Mouse (Mus musculus): ENCODE results near the gene Sgf29. TPM values are rescaled to one million over a fixed set of nuclear protein-coding genes. Genes with fewer than 3 reads are reported as not detected.
"Not testable (repeated sequence)": the region's sequence is repeated elsewhere in the genome, so short reads cannot be mapped to it uniquely, and the experiment has no call there.

The Sgf29 gene
- total and polyA plus RNA-seq, 2 experiments from 2014 or later = 20.7 to 25.3 TPM

GRCm38 (mm10) chr7:126676207-126676606 is 27.1 kb downstream of the Sgf29 start, which contains the start of gene Sult1a1:
Gene Sult1a1 (minus strand): TSS chr7:126676432.
- peaks cover 12% of the 10 kb centered on the region; the same call in 1 of the 2 replicates for H3K36me3 ChIP-seq (replicated peaks; ENCODE audit: control insufficient read depth, insufficient read depth, low read length)
- H3K9me3 ChIP-seq (replicated peaks; ENCODE audit: control insufficient read depth, low read length) = no peaks in the 10 kb centered on the region
- H3K27ac ChIP-seq (ENCODE audit: low read depth) = peak within 1 kb of the TSS; percentile 86
- H3K27me3 ChIP-seq (ENCODE audit: control insufficient read depth, insufficient read depth, low read length) = no peaks in the 10 kb centered on the region
- TF ChIP-seq CTCF (IDR thresholded peaks at IDR 0.05; ENCODE audit: low read depth) (no peak), EP300 (IDR thresholded peaks at IDR 0.05; ENCODE audit: low read depth) (peak; percentile 75; the same call in 1 of the 2 replicates)
- H3K9ac ChIP-seq (replicated peaks; ENCODE audit: low read depth, low read length) = peak within 1 kb of the TSS; percentile 19; the same call in 1 of the 2 replicates
- DNase-seq (ENCODE audit: low spot score) (peak; percentile 77), ATAC-seq (ENCODE audit: insufficient read depth, low read depth) (peak; percentile 88)
- H3K4me3 ChIP-seq (ENCODE audit: low read depth, low read length) = peak within 1 kb of the TSS; percentile 17
- 0% methylated on average over 1 of the region's 1 CpGs for WGBS
- H3K4me1 ChIP-seq (ENCODE audit: control insufficient read depth, insufficient read depth) = peaks cover 6% of the 10 kb centered on the region
- peak within 1 kb of the TSS; percentile 47 for H3K4me2 ChIP-seq (ENCODE audit: low read depth, low read length)

DNA sequence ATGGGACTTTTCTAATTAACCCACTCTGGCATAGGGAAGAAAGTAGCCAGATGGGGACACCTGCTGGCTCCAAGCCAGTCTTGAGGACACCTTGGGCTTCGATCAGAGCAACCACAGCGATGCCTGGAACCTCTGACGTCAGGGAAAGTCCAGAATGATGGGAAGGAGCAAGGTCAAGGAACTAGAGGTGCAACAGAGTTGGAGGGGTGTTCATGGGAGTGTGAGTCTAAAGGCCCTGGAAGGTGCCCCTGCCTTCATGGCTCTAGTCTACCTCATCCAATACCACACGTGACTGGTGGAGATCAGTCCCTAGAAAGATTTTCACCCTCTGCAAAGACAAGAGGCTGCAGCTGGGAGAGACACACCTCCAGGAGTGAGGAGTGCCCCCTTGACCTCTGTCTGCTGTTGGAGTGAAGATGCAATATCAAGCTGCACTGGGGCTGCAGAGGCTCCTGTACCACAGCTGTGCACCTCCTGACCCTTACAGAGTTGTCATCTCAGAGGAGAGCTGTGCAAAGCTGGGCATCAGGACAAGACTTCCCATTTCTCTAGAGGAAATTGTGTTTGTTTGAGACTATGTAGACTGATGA is 27.6 kb downstream of the Sgf29 start:
- Histone ChIP-seq H3K27ac (ENCODE audit: low read depth) (peak overlapping the region; percentile 86), H3K4me1 (ENCODE audit: control insufficient read depth, insufficient read depth) (peaks cover 6% of the 10 kb centered on the region), H3K4me2 (ENCODE audit: low read depth, low read length) (no peak overlapping the region), H3K36me3 (replicated peaks; ENCODE audit: control insufficient read depth, insufficient read depth, low read length) (peaks cover 12% of the 10 kb centered on the region; the same call in 1 of the 2 replicates), H3K9me3 (replicated peaks; ENCODE audit: control insufficient read depth, low read length) (no peaks in the 10 kb centered on the region), H3K9ac (replicated peaks; ENCODE audit: low read depth, low read length) (no peak overlapping the region), H3K27me3 (ENCODE audit: control insufficient read depth, insufficient read depth, low read length) (no peaks in the 10 kb centered on the region), H3K4me3 (ENCODE audit: low read depth, low read length) (no peak overlapping the region)
- DNase-seq (ENCODE audit: low spot score) (no peak), ATAC-seq (ENCODE audit: insufficient read depth, low read depth) (no peak; the same call in 1 of the 2 replicates)
- WGBS = 42% methylated on average over 4 of the region's 4 CpGs
- no peak for TF ChIP-seq CTCF (IDR thresholded peaks at IDR 0.05; ENCODE audit: low read depth)
- TF ChIP-seq EP300 (IDR thresholded peaks at IDR 0.05; ENCODE audit: low read depth) = no peak

GRCm38 (mm10) chr7:126678545-126679341 is 29.6 kb downstream of the Sgf29 start:
- H3K4me2 ChIP-seq (ENCODE audit: low read depth, low read length) = no peak overlapping the region
- TF ChIP-seq EP300 (IDR thresholded peaks at IDR 0.05; ENCODE audit: low read depth) (no peak), CTCF (IDR thresholded peaks at IDR 0.05; ENCODE audit: low read depth) (no peak)
- ATAC-seq (ENCODE audit: insufficient read depth, low read depth) (no peak), DNase-seq (ENCODE audit: low spot score) (no peak)
- H3K4me3 ChIP-seq (ENCODE audit: low read depth, low read length) = no peak overlapping the region
- no peak overlapping the region for H3K27ac ChIP-seq (ENCODE audit: low read depth)
- H3K9me3 ChIP-seq (replicated peaks; ENCODE audit: control insufficient read depth, low read length) = no peaks in the 10 kb centered on the region
- H3K9ac ChIP-seq (replicated peaks; ENCODE audit: low read depth, low read length) = no peak overlapping the region
- no peaks in the 10 kb centered on the region for H3K36me3 ChIP-seq (replicated peaks; ENCODE audit: control insufficient read depth, insufficient read depth, low read length)
- WGBS = 78% methylated on average over 8 of the region's 8 CpGs
- no peaks in the 10 kb centered on the region for H3K27me3 ChIP-seq (ENCODE audit: control insufficient read depth, insufficient read depth, low read length)
- H3K4me1 ChIP-seq (ENCODE audit: control insufficient read depth, insufficient read depth) = peaks cover 6% of the 10 kb centered on the region

- no peaks in the 10 kb centered on the region for H3K9me3 ChIP-seq (replicated peaks; ENCODE audit: control insufficient read depth, low read length)
- DNase-seq (ENCODE audit: low spot score) (no peak), ATAC-seq (ENCODE audit: insufficient read depth, low read depth) (no peak)
- no peak overlapping the region for H3K4me2 ChIP-seq (ENCODE audit: low read depth, low read length)
- no peak overlapping the region for H3K9ac ChIP-seq (replicated peaks; ENCODE audit: low read depth, low read length)
- no peaks in the 10 kb centered on the region for H3K36me3 ChIP-seq (replicated peaks; ENCODE audit: control insufficient read depth, insufficient read depth, low read length)
- no peaks in the 10 kb centered on the region for H3K27me3 ChIP-seq (ENCODE audit: control insufficient read depth, insufficient read depth, low read length)
- H3K4me1 ChIP-seq (ENCODE audit: control insufficient read depth, insufficient read depth) = peaks cover 6% of the 10 kb centered on the region
- 88% methylated on average over 5 of the region's 5 CpGs for WGBS
- H3K27ac ChIP-seq (ENCODE audit: low read depth) = no peak overlapping the region
- no peak for TF ChIP-seq CTCF (IDR thresholded peaks at IDR 0.05; ENCODE audit: low read depth)
- no peak overlapping the region for H3K4me3 ChIP-seq (ENCODE audit: low read depth, low read length)
These were observed 30.6 kb downstream of the Sgf29 start for GRCm38 (mm10) chr7:126679683-126680082.

DNA sequence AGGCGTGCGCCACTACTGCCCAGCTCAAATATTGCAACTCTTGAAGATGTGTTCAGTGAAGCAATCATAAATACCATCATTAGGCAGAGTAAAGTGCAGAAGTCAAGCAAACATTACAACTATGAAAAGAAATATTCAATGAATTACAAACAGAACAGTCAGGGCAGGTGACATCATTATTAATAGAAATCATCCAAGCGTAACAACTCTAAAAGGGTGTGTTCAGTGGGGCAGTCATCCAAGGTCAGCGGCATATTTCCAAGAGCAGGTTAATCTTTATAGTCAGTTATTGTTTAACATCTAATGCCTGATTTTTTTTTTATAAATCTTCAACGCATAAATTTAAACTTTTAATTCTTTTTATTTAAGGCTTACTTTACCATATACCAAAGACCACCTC is 32.1 kb downstream of the Sgf29 start:
- Histone ChIP-seq H3K9ac (replicated peaks; ENCODE audit: low read depth, low read length) (no peak overlapping the region), H3K9me3 (replicated peaks; ENCODE audit: control insufficient read depth, low read length) (no peaks in the 10 kb centered on the region), H3K4me3 (ENCODE audit: low read depth, low read length) (no peak overlapping the region), H3K36me3 (replicated peaks; ENCODE audit: control insufficient read depth, insufficient read depth, low read length) (no peaks in the 10 kb centered on the region), H3K27ac (ENCODE audit: low read depth) (no peak overlapping the region), H3K4me1 (ENCODE audit: control insufficient read depth, insufficient read depth) (peaks cover 6% of the 10 kb centered on the region), H3K4me2 (ENCODE audit: low read depth, low read length) (no peak overlapping the region), H3K27me3 (ENCODE audit: control insufficient read depth, insufficient read depth, low read length) (no peaks in the 10 kb centered on the region)
- ATAC-seq (ENCODE audit: insufficient read depth, low read depth) (no peak), DNase-seq (ENCODE audit: low spot score) (no peak)
- WGBS = 86% methylated on average over 5 of the region's 5 CpGs
- TF ChIP-seq CTCF (IDR thresholded peaks at IDR 0.05; ENCODE audit: low read depth) (no peak), EP300 (IDR thresholded peaks at IDR 0.05; ENCODE audit: low read depth) (no peak)

GRCm38 (mm10) chr7:126688156-126688555 is 39.0 kb downstream of the Sgf29 start:
- not testable (repeated sequence) for ATAC-seq (ENCODE audit: insufficient read depth, low read depth); H3K9ac ChIP-seq (replicated peaks; ENCODE audit: low read depth, low read length)
- whole genome bisulfite sequencing = 78% methylated on average over 4 of the region's 4 CpGs

More at GRCm38 (mm10) chr7:126688156-126688555, 39.0 kb downstream of the Sgf29 start:
- H3K9me3 ChIP-seq (replicated peaks; ENCODE audit: control insufficient read depth, low read length); H3K4me3 ChIP-seq (ENCODE audit: low read depth, low read length); H3K27me3 ChIP-seq (ENCODE audit: control insufficient read depth, insufficient read depth, low read length); DNase-seq (ENCODE audit: low spot score); H3K27ac ChIP-seq (ENCODE audit: low read depth); H3K4me2 ChIP-seq (ENCODE audit: low read depth, low read length); H3K4me1 ChIP-seq (ENCODE audit: control insufficient read depth, insufficient read depth): not testable (repeated sequence)
- H3K36me3 ChIP-seq (replicated peaks; ENCODE audit: control insufficient read depth, insufficient read depth, low read length) = peaks cover 16% of the 10 kb centered on the region
